Mouse (Mus musculus) central nervous system, embryonic 11.5 days (tissue): ENCODE data around the gene C1galt1c1. TPM values are rescaled to one million over a fixed set of nuclear protein-coding genes. Genes with fewer than 3 reads are reported as not detected.

Experiments
- polyA plus RNA-seq: library from polyadenylated mRNA; depleted of rRNA; stranded (reverse); fragments of >200 nt; gene quantifications from 2 replicates; pipeline ENCODE4 v1.2.3, GENCODE M21; 2012; rRNA removed

Gene C1galt1c1
- 18.1 and 20.7 TPM in 2 replicates for polyA plus RNA-seq

DNA sequence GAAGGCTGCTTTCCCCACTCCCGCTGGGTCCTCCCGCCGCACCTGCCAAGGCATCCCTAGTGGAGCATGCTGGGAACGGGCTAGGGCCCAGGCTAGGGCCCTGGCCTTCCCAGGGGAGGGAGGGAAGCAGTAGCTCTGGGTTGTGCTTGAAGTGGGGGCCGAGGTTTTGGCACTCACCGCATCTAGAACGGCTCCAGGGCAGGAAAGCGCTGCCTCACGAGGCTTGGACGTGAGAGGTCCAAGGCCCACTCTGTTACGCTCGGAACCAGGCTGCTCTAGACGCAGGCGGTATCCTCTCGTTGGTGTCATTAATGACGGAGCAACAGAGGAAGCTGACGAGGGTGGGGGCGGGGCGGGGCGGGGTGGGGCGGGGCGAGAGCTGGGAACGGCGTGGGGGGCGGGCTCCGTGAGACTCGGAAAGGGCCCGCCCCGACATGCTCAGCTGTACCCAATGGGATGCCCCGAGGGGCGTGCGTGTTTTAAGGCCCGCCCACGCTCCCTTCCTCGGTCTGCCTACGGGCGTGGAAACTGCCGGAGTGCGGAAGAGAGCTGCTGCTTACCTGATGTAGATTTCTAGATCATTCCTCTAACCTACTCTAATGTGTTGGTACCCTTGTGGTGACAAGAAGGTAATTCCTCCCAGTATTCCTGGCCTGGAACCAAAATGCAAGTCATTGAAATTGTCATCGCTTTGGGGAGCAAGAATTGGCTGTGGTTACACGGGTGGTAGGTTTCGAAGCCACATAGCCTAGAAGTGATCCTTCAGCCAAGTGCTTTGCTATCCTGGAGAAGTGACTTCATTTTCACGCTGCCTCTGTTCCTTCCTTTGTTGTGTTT is at the start of gene C1galt1c1:
Gene C1galt1c1 (minus strand): TSS at position 287 of the 837 bp plus-strand sequence.

GRCm38 (mm10) chrX:38600177-38600994 is 34.5 kb downstream of the C1galt1c1 start, which contains the start of gene Mcts1:
Mcts1 (plus strand) TSS chrX:38600578.

Other genes with a start within 250 kb of the C1galt1c1 start
- gene Lamp2, start 178.6 kb downstream of the C1galt1c1 start, polyA plus RNA-seq = 30.1 and 70.3 TPM in 2 replicates
- 19.5 and 34.4 TPM in 2 replicates for gene Cul4b, start 58.9 kb downstream of the C1galt1c1 start, polyA plus RNA-seq
- 44.7 and 86.0 TPM in 2 replicates for gene Mcts1, start 34.5 kb downstream of the C1galt1c1 start, polyA plus RNA-seq
- gene 6030498E09Rik, start 137.6 kb upstream of the C1galt1c1 start, polyA plus RNA-seq = 0.16 and 0.20 TPM in 2 replicates